Mouse (Mus musculus): ENCODE results near the gene Rnf11. TPM values are rescaled to one million over a fixed set of nuclear protein-coding genes. Genes with fewer than 3 reads are reported as not detected.

Rnf11 gene
- 38.5 and 40.0 TPM in 2 replicates for polyA plus RNA-seq (2014; fragmentation: Nextera tagmentation; extraction: Ambion mirVana)

DNA sequence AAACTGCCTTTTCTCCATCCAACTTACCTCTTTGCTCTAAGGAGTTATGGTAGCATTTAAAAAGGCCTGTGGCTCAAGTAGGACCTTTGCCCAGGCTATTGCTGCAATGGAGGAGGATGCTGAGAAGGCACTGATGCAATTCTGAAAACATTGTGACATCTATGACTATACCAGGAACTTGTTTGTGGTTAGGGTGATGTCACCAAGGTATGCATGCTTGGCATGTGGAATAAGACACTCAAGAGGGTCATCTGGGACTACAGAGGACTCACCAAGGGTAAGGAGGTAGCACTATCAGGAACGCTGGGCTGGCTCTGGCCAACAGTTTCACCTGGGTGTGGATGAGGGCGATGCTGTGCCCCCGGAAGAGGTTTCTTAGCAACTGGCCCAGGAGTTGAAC lies at the start of gene Rnf11:
Rnf11 (minus strand) TSS at position 108 of the 400 bp plus-strand sequence.
- no peak within 1 kb of the TSS for H3K9ac ChIP-seq (ENCODE audit: low read length)
- H3K27me3 ChIP-seq (replicated peaks; ENCODE audit: control insufficient read depth, insufficient read depth, low read length), result no peaks in the 10 kb centered on the region
- no peak within 1 kb of the TSS for H3K4me2 ChIP-seq (ENCODE audit: low read length)
- no peak within 1 kb of the TSS for H3K27ac ChIP-seq (ENCODE audit: low read depth)
- H3K4me3 ChIP-seq (ENCODE audit: low read depth, low read length), result no peak within 1 kb of the TSS
- ATAC-seq (replicated peaks; ENCODE audit: low FRiP score, low TSS enrichment, low read depth) (no peak), DNase-seq (ENCODE audit: low spot score) (peak; percentile 27)
- H3K4me1 ChIP-seq (replicated peaks; ENCODE audit: control insufficient read depth, insufficient read depth, low read length), result no peaks in the 10 kb centered on the region
- 74% methylated on average over 3 of the region's 3 CpGs for WGBS
- H3K36me3 ChIP-seq (ENCODE audit: control insufficient read depth, insufficient read depth, low read length), result no peaks in the 10 kb centered on the region
- no peaks in the 10 kb centered on the region for H3K9me3 ChIP-seq (ENCODE audit: control insufficient read depth, low read length)

- Histone ChIP-seq H3K4me3 (ENCODE audit: low read depth, low read length) (no peak within 1 kb of the TSS), H3K9me3 (ENCODE audit: control insufficient read depth, low read length) (no peaks in the 10 kb centered on the region), H3K36me3 (ENCODE audit: control insufficient read depth, insufficient read depth, low read length) (no peaks in the 10 kb centered on the region), H3K4me2 (ENCODE audit: low read length) (no peak within 1 kb of the TSS), H3K27me3 (replicated peaks; ENCODE audit: control insufficient read depth, insufficient read depth, low read length) (no peaks in the 10 kb centered on the region), H3K4me1 (replicated peaks; ENCODE audit: control insufficient read depth, insufficient read depth, low read length) (no peaks in the 10 kb centered on the region), H3K9ac (ENCODE audit: low read length) (no peak within 1 kb of the TSS), H3K27ac (ENCODE audit: low read depth) (no peak within 1 kb of the TSS)
- WGBS, result 91% methylated on average over 2 of the region's 2 CpGs
- ATAC-seq (replicated peaks; ENCODE audit: low FRiP score, low TSS enrichment, low read depth) (no peak), DNase-seq (ENCODE audit: low spot score) (no peak)
Measured at GRCm38 (mm10) chr4:109531111-109531510, 46.6 kb upstream of the Rnf11 start, which contains the start of gene 4930522H14Rik. Gene 4930522H14Rik (minus strand): TSS chr4:109531297.

DNA sequence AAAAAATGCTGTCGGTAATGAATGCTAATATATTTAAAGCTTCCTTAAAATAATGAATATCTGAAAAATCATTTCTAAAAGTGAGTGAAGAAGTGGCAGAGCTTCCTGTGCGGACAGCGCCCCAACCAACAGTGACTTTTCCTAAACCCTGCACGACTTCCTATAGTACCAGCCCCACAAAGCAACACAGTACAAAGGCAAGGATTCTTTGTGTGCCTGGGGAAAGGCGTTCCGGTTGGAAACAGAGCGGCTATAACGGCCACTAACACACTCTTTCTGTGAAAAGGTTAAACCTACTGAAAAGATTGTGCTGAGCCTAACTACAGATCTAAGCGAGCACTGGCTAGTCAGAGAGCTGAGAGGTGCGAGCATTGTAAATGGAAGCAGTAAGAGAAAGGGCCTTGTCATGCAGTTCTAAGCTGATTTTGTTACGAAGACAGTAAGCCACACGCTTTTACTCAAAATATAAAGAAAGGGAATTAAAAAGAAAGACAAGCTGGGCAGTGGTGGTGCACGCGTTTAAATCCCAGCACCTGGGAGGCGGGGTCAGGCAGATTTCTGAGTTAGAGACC lies 45.8 kb upstream of the Rnf11 start:
- ATAC-seq (replicated peaks; ENCODE audit: low FRiP score, low TSS enrichment, low read depth), result no peak

GRCm38 (mm10) chr4:109504885-109505284 lies 20.4 kb upstream of the Rnf11 start:
- Histone ChIP-seq H3K4me1 (replicated peaks; ENCODE audit: control insufficient read depth, insufficient read depth, low read length) (no peaks in the 10 kb centered on the region), H3K4me3 (ENCODE audit: low read depth, low read length) (no peak overlapping the region), H3K27me3 (replicated peaks; ENCODE audit: control insufficient read depth, insufficient read depth, low read length) (no peaks in the 10 kb centered on the region), H3K9ac (ENCODE audit: low read length) (no peak overlapping the region), H3K9me3 (ENCODE audit: control insufficient read depth, low read length) (no peaks in the 10 kb centered on the region), H3K36me3 (ENCODE audit: control insufficient read depth, insufficient read depth, low read length) (no peaks in the 10 kb centered on the region), H3K4me2 (ENCODE audit: low read length) (no peak overlapping the region), H3K27ac (ENCODE audit: low read depth) (no peak overlapping the region)
- DNase-seq (ENCODE audit: low spot score) (peak; percentile 51), ATAC-seq (replicated peaks; ENCODE audit: low FRiP score, low TSS enrichment, low read depth) (no peak)
- 5% methylated on average over 5 of the region's 5 CpGs for WGBS

More for the DNA sequence above, 45.8 kb upstream of the Rnf11 start:
- 74% methylated on average over 15 of the region's 15 CpGs for WGBS
- no peaks in the 10 kb centered on the region for H3K4me1 ChIP-seq (replicated peaks; ENCODE audit: control insufficient read depth, insufficient read depth, low read length)
- no peak overlapping the region for H3K27ac ChIP-seq (ENCODE audit: low read depth)
- H3K9ac ChIP-seq (ENCODE audit: low read length), result no peak overlapping the region
- no peaks in the 10 kb centered on the region for H3K27me3 ChIP-seq (replicated peaks; ENCODE audit: control insufficient read depth, insufficient read depth, low read length)
- no peak overlapping the region for H3K4me2 ChIP-seq (ENCODE audit: low read length)
- H3K36me3 ChIP-seq (ENCODE audit: control insufficient read depth, insufficient read depth, low read length), result no peaks in the 10 kb centered on the region
- DNase-seq (ENCODE audit: low spot score), result no peak
- no peak overlapping the region for H3K4me3 ChIP-seq (ENCODE audit: low read depth, low read length)
- H3K9me3 ChIP-seq (ENCODE audit: control insufficient read depth, low read length), result no peaks in the 10 kb centered on the region

DNA sequence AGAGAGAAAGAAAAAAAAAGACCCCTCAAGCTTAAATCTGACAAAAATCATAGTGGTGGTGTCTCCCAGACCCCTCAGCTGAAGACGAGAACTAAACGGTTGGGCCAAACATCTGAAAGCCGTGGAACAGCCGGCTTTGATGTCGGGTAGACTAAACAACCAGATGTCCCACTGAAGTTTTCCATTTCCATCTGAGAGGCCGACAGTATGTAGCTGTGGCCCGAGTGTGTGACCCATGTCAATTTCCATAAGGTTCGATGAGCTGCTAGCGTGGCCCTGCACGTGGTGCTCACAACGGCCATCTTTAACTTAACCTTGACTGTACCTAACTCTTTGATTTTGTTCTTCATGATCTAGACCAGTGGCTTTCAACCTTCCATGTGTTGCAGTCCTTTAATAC lies 13.9 kb upstream of the Rnf11 start:
- Histone ChIP-seq H3K9ac (ENCODE audit: low read length) (no peak overlapping the region), H3K27ac (ENCODE audit: low read depth) (no peak overlapping the region), H3K36me3 (ENCODE audit: control insufficient read depth, insufficient read depth, low read length) (no peaks in the 10 kb centered on the region), H3K4me2 (ENCODE audit: low read length) (no peak overlapping the region), H3K4me3 (ENCODE audit: low read depth, low read length) (no peak overlapping the region), H3K4me1 (replicated peaks; ENCODE audit: control insufficient read depth, insufficient read depth, low read length) (no peaks in the 10 kb centered on the region), H3K27me3 (replicated peaks; ENCODE audit: control insufficient read depth, insufficient read depth, low read length) (no peaks in the 10 kb centered on the region), H3K9me3 (ENCODE audit: control insufficient read depth, low read length) (no peaks in the 10 kb centered on the region)
- peak; percentile 41 for DNase-seq (ENCODE audit: low spot score)
- WGBS, result 52% methylated on average over 11 of the region's 11 CpGs
- ATAC-seq (replicated peaks; ENCODE audit: low FRiP score, low TSS enrichment, low read depth), result no peak

- Histone ChIP-seq H3K9ac (ENCODE audit: low read length) (no peak overlapping the region), H3K9me3 (ENCODE audit: control insufficient read depth, low read length) (no peaks in the 10 kb centered on the region), H3K4me3 (ENCODE audit: low read depth, low read length) (no peak overlapping the region), H3K27ac (ENCODE audit: low read depth) (no peak overlapping the region), H3K27me3 (replicated peaks; ENCODE audit: control insufficient read depth, insufficient read depth, low read length) (no peaks in the 10 kb centered on the region), H3K4me1 (replicated peaks; ENCODE audit: control insufficient read depth, insufficient read depth, low read length) (no peaks in the 10 kb centered on the region), H3K36me3 (ENCODE audit: control insufficient read depth, insufficient read depth, low read length) (no peaks in the 10 kb centered on the region), H3K4me2 (ENCODE audit: low read length) (no peak overlapping the region)
- DNase-seq (ENCODE audit: low spot score) (peak; percentile 9), ATAC-seq (replicated peaks; ENCODE audit: low FRiP score, low TSS enrichment, low read depth) (no peak)
Measured at GRCm38 (mm10) chr4:109493581-109493980, 9.1 kb upstream of the Rnf11 start.

- WGBS, result 69% methylated on average over 1 of the region's 1 CpGs
- peak; percentile 38 for DNase-seq (ENCODE audit: low spot score)
- Histone ChIP-seq H3K27me3 (replicated peaks; ENCODE audit: control insufficient read depth, insufficient read depth, low read length) (no peaks in the 10 kb centered on the region), H3K9ac (ENCODE audit: low read length) (no peak overlapping the region), H3K4me1 (replicated peaks; ENCODE audit: control insufficient read depth, insufficient read depth, low read length) (no peaks in the 10 kb centered on the region), H3K4me2 (ENCODE audit: low read length) (no peak overlapping the region), H3K36me3 (ENCODE audit: control insufficient read depth, insufficient read depth, low read length) (no peaks in the 10 kb centered on the region), H3K4me3 (ENCODE audit: low read depth, low read length) (no peak overlapping the region), H3K9me3 (ENCODE audit: control insufficient read depth, low read length) (no peaks in the 10 kb centered on the region), H3K27ac (ENCODE audit: low read depth) (no peak overlapping the region)
- ATAC-seq (replicated peaks; ENCODE audit: low FRiP score, low TSS enrichment, low read depth), result no peak
Measured at GRCm38 (mm10) chr4:109488812-109489211, 4.3 kb upstream of the Rnf11 start.

DNA sequence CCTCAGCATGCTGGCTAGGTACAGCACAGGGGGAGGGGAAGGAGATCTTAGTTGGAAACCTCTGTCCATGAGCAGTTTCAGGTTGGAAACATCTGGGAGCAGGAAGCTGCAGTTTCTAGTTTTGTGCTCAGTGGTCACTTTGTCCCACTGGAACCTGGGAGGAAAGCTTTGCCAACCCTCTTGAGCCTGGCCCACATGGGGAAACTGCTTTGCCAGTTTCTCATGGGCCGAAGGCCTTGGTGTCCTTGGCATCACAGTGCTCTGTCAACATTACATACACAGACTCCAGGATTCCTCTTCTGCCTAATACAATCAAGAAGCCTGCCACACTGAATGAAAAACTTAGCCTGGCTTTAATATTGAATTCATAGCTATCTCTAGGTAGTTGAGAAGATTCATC lies 1.8 kb downstream of the Rnf11 start:
- H3K9ac ChIP-seq (ENCODE audit: low read length), result no peak overlapping the region
- H3K4me1 ChIP-seq (replicated peaks; ENCODE audit: control insufficient read depth, insufficient read depth, low read length), result no peaks in the 10 kb centered on the region
- H3K9me3 ChIP-seq (ENCODE audit: control insufficient read depth, low read length), result no peaks in the 10 kb centered on the region
- no peaks in the 10 kb centered on the region for H3K27me3 ChIP-seq (replicated peaks; ENCODE audit: control insufficient read depth, insufficient read depth, low read length)
- DNase-seq (ENCODE audit: low spot score) (no peak), ATAC-seq (replicated peaks; ENCODE audit: low FRiP score, low TSS enrichment, low read depth) (no peak)
- H3K27ac ChIP-seq (ENCODE audit: low read depth), result no peak overlapping the region
- no peak overlapping the region for H3K4me2 ChIP-seq (ENCODE audit: low read length)
- 96% methylated on average over 1 of the region's 1 CpGs for WGBS
- no peak overlapping the region for H3K4me3 ChIP-seq (ENCODE audit: low read depth, low read length)
- H3K36me3 ChIP-seq (ENCODE audit: control insufficient read depth, insufficient read depth, low read length), result no peaks in the 10 kb centered on the region

GRCm38 (mm10) chr4:109481424-109481823 lies 3.1 kb downstream of the Rnf11 start:
- no peak overlapping the region for H3K27ac ChIP-seq (ENCODE audit: low read depth)
- no peaks in the 10 kb centered on the region for H3K27me3 ChIP-seq (replicated peaks; ENCODE audit: control insufficient read depth, insufficient read depth, low read length)
- DNase-seq (ENCODE audit: low spot score), result no peak
- no peaks in the 10 kb centered on the region for H3K9me3 ChIP-seq (ENCODE audit: control insufficient read depth, low read length)
- H3K4me3 ChIP-seq (ENCODE audit: low read depth, low read length), result no peak overlapping the region
- no peak for ATAC-seq (replicated peaks; ENCODE audit: low FRiP score, low TSS enrichment, low read depth)
- H3K9ac ChIP-seq (ENCODE audit: low read length), result no peak overlapping the region
- H3K4me2 ChIP-seq (ENCODE audit: low read length), result no peak overlapping the region
- 80% methylated on average over 2 of the region's 2 CpGs for WGBS
- no peaks in the 10 kb centered on the region for H3K4me1 ChIP-seq (replicated peaks; ENCODE audit: control insufficient read depth, insufficient read depth, low read length)
- H3K36me3 ChIP-seq (ENCODE audit: control insufficient read depth, insufficient read depth, low read length), result no peaks in the 10 kb centered on the region
